Mouse (Mus musculus) brain, embryonic 14.5 days (tissue): ENCODE measurements around the gene Ash1l. TPM values are rescaled to one million over a fixed set of nuclear protein-coding genes. Genes with fewer than 3 reads are reported as not detected.
A peak's percentile ranks its signal among the peaks of the same experiment; 100 is the strongest.

Source experiments
- DNase-seq: peaks from one replicate; pipeline ENCODE4 v3.0.0-alpha.2; 2011; ENCODE audit warnings: low read depth
- CTCF ChIP-seq: fragments of 200-500 bp; IDR thresholded peaks from 2 replicates; pipeline ENCODE4 v1.5.1; 2012; ENCODE audit warnings: inconsistent platforms, mild to moderate bottlenecking, moderate library complexity, borderline replicate concordance; ENCODE audit not compliant: insufficient read depth, insufficient read length; ENCODE audit errors: extremely low read depth
- POLR2A ChIP-seq: fragments of 200-500 bp; IDR thresholded peaks from 2 replicates; pipeline ENCODE4 v1.6.1; 2012; ENCODE audit warnings: mild to moderate bottlenecking, inconsistent platforms, borderline replicate concordance; ENCODE audit not compliant: poor library complexity, insufficient read depth, insufficient read length, severe bottlenecking; ENCODE audit errors: extremely low read depth
- polyA plus RNA-seq: library from polyadenylated mRNA; depleted of rRNA; stranded (reverse); fragments of >200 nt; gene quantifications from 2 replicates; pipeline ENCODE4 v1.2.3, GENCODE M21; 2012

Ash1l gene
- polyA plus RNA-seq, 1 experiment, result 25.1 TPM

GRCm38 (mm10) chr3:89090694-89091655, 140.6 kb downstream of the Ash1l start:
- peak; percentile 83 for DNase-seq
- TF ChIP-seq CTCF (peak; percentile 75), POLR2A (0 out of 2 replicates have a peak, but pooled peaks have one; percentile 24)

GRCm38 (mm10) chr3:89091811-89092508, 141.5 kb downstream of the Ash1l start:
- no peak for TF ChIP-seq POLR2A
- no peak for TF ChIP-seq CTCF
- DNase-seq, result peak; percentile 5

GRCm38 (mm10) chr3:89092509-89093090, 142.2 kb downstream of the Ash1l start:
- DNase-seq, result peak; percentile 11
- no peak for TF ChIP-seq CTCF
- TF ChIP-seq POLR2A, result no peak

GRCm38 (mm10) chr3:89093175-89093574, 142.8 kb downstream of the Ash1l start, which contains the start of gene Rusc1:
TSS of gene Rusc1 (minus strand) at chr3:89093311.
- DNase-seq, result peak; percentile 97
- TF ChIP-seq CTCF (no peak), POLR2A (peak; percentile 55; the same call in 1 of the 2 replicates)

GRCm38 (mm10) chr3:89094021-89094420, 143.6 kb downstream of the Ash1l start:
- no peak for TF ChIP-seq POLR2A
- TF ChIP-seq CTCF, result no peak
- no peak for DNase-seq

- TF ChIP-seq POLR2A (no peak), CTCF (no peak)
- peak; percentile 8 for DNase-seq
Measured at GRCm38 (mm10) chr3:89100811-89101210, 150.4 kb downstream of the Ash1l start, which contains the start of gene Gm43738. TSS of gene Gm43738 (minus strand) at chr3:89101099.

GRCm38 (mm10) chr3:89101459-89101811, 151.0 kb downstream of the Ash1l start:
- DNase-seq, result no peak
- TF ChIP-seq POLR2A (no peak), CTCF (no peak)

- TF ChIP-seq CTCF, result peak; percentile 34; the same call in 1 of the 2 replicates
- TF ChIP-seq POLR2A, result no peak
Measured at GRCm38 (mm10) chr3:89101812-89102494, 151.5 kb downstream of the Ash1l start, which contains the start of gene Fdps. TSS of gene Fdps (minus strand) at chr3:89101959.

GRCm38 (mm10) chr3:89102495-89103290, 152.3 kb downstream of the Ash1l start:
- TF ChIP-seq POLR2A, result no peak
- TF ChIP-seq CTCF, result no peak
- no peak for DNase-seq

More at GRCm38 (mm10) chr3:89101812-89102494, 151.5 kb downstream of the Ash1l start, which contains the start of gene Fdps:
- DNase-seq, result peak; percentile 100

- no peak for DNase-seq
- no peak for TF ChIP-seq POLR2A
- no peak for TF ChIP-seq CTCF
Measured at GRCm38 (mm10) chr3:89103291-89103595, 152.8 kb downstream of the Ash1l start.
